Mouse (Mus musculus): ENCODE measurements at regions not wholly inside any gene's neighbourhood (a gene's known extent, or its start where the extent isn't known, plus 50 kb on each side); places are given as distances from the start of the nearest gene placed in this dataset.

GRCm38 (mm10) chr13:35160767-35161166, 133.9 kb upstream of the Eci2 start:
- H3K9ac ChIP-seq (ENCODE audit: low read length), result no peak overlapping the region
- H3K4me3 ChIP-seq (ENCODE audit: low read length), result no peak overlapping the region
- H3K4me2 ChIP-seq (ENCODE audit: low read depth, low read length), result no peak overlapping the region
- H3K27ac ChIP-seq (ENCODE audit: low read length), result no peak overlapping the region
- no peaks in the 10 kb centered on the region for H3K4me1 ChIP-seq (replicated peaks; ENCODE audit: control insufficient read depth, insufficient read depth, low read length)
- H3K9me3 ChIP-seq (ENCODE audit: control insufficient read depth, low read length), result peaks cover 3% of the 10 kb centered on the region; the same call in 1 of the 2 replicates
- H3K27me3 ChIP-seq (ENCODE audit: control insufficient read depth, insufficient read depth, low read depth, low read length), result no peaks in the 10 kb centered on the region
- ATAC-seq (ENCODE audit: low read depth), result no peak
- WGBS, result 52% methylated on average over 2 of the region's 2 CpGs
- H3K36me3 ChIP-seq (ENCODE audit: control insufficient read depth, insufficient read depth, low read length), result no peaks in the 10 kb centered on the region

GRCm38 (mm10) chr13:35166080-35166479, 139.2 kb upstream of the Eci2 start:
- Histone ChIP-seq H3K4me1 (replicated peaks; ENCODE audit: control insufficient read depth, insufficient read depth, low read length) (peaks cover 6% of the 10 kb centered on the region; the same call in 1 of the 2 replicates), H3K27me3 (ENCODE audit: control insufficient read depth, insufficient read depth, low read depth, low read length) (no peaks in the 10 kb centered on the region), H3K4me3 (ENCODE audit: low read length) (no peak overlapping the region), H3K9me3 (ENCODE audit: control insufficient read depth, low read length) (no peaks in the 10 kb centered on the region), H3K27ac (ENCODE audit: low read length) (no peak overlapping the region), H3K36me3 (ENCODE audit: control insufficient read depth, insufficient read depth, low read length) (no peaks in the 10 kb centered on the region), H3K9ac (ENCODE audit: low read length) (no peak overlapping the region), H3K4me2 (ENCODE audit: low read depth, low read length) (no peak overlapping the region)
- WGBS, result 36% methylated on average over 5 of the region's 5 CpGs
- ATAC-seq (ENCODE audit: low read depth), result no peak

GRCm38 (mm10) chr13:35166831-35167541, 140.1 kb upstream of the Eci2 start:
- Histone ChIP-seq H3K9me3 (ENCODE audit: control insufficient read depth, low read length) (no peaks in the 10 kb centered on the region), H3K4me2 (ENCODE audit: low read depth, low read length) (no peak overlapping the region), H3K27me3 (ENCODE audit: control insufficient read depth, insufficient read depth, low read depth, low read length) (no peaks in the 10 kb centered on the region), H3K4me1 (replicated peaks; ENCODE audit: control insufficient read depth, insufficient read depth, low read length) (peaks cover 6% of the 10 kb centered on the region; the same call in 1 of the 2 replicates), H3K9ac (ENCODE audit: low read length) (no peak overlapping the region), H3K4me3 (ENCODE audit: low read length) (no peak overlapping the region), H3K27ac (ENCODE audit: low read length) (no peak overlapping the region), H3K36me3 (ENCODE audit: control insufficient read depth, insufficient read depth, low read length) (no peaks in the 10 kb centered on the region)
- ATAC-seq (ENCODE audit: low read depth), result 0 out of 2 replicates have a peak, but pooled peaks have one; percentile 17
- WGBS, result 42% methylated on average over 8 of the region's 8 CpGs

- no peak for ATAC-seq (ENCODE audit: low read depth)
- Histone ChIP-seq H3K27me3 (ENCODE audit: control insufficient read depth, insufficient read depth, low read depth, low read length) (no peaks in the 10 kb centered on the region), H3K36me3 (ENCODE audit: control insufficient read depth, insufficient read depth, low read length) (no peaks in the 10 kb centered on the region), H3K9me3 (ENCODE audit: control insufficient read depth, low read length) (no peaks in the 10 kb centered on the region), H3K4me2 (ENCODE audit: low read depth, low read length) (no peak overlapping the region), H3K9ac (ENCODE audit: low read length) (no peak overlapping the region), H3K4me3 (ENCODE audit: low read length) (no peak overlapping the region), H3K4me1 (replicated peaks; ENCODE audit: control insufficient read depth, insufficient read depth, low read length) (peaks cover 5% of the 10 kb centered on the region; the same call in 1 of the 2 replicates), H3K27ac (ENCODE audit: low read length) (no peak overlapping the region)
- 67% methylated on average over 11 of the region's 11 CpGs for WGBS
These were observed 144.8 kb upstream of the Eci2 start for GRCm38 (mm10) chr13:35171562-35172254.

- Histone ChIP-seq H3K4me2 (ENCODE audit: low read depth, low read length) (no peak overlapping the region), H3K9ac (ENCODE audit: low read length) (no peak overlapping the region), H3K9me3 (ENCODE audit: control insufficient read depth, low read length) (no peaks in the 10 kb centered on the region), H3K36me3 (ENCODE audit: control insufficient read depth, insufficient read depth, low read length) (no peaks in the 10 kb centered on the region), H3K27ac (ENCODE audit: low read length) (no peak overlapping the region), H3K27me3 (ENCODE audit: control insufficient read depth, insufficient read depth, low read depth, low read length) (no peaks in the 10 kb centered on the region), H3K4me1 (replicated peaks; ENCODE audit: control insufficient read depth, insufficient read depth, low read length) (no peaks in the 10 kb centered on the region), H3K4me3 (ENCODE audit: low read length) (no peak overlapping the region)
- no peak for ATAC-seq (ENCODE audit: low read depth)
- 40% methylated on average over 2 of the region's 2 CpGs for WGBS
These were observed 146.6 kb upstream of the Eci2 start for GRCm38 (mm10) chr13:35173522-35173921.

GRCm38 (mm10) chr13:35175587-35175986, 148.7 kb upstream of the Eci2 start:
- no peak overlapping the region for H3K4me2 ChIP-seq (ENCODE audit: low read depth, low read length)
- H3K9me3 ChIP-seq (ENCODE audit: control insufficient read depth, low read length), result no peaks in the 10 kb centered on the region
- H3K36me3 ChIP-seq (ENCODE audit: control insufficient read depth, insufficient read depth, low read length), result no peaks in the 10 kb centered on the region
- no peak overlapping the region for H3K9ac ChIP-seq (ENCODE audit: low read length)
- H3K4me1 ChIP-seq (replicated peaks; ENCODE audit: control insufficient read depth, insufficient read depth, low read length), result no peaks in the 10 kb centered on the region
- no peaks in the 10 kb centered on the region for H3K27me3 ChIP-seq (ENCODE audit: control insufficient read depth, insufficient read depth, low read depth, low read length)
- 64% methylated on average over 1 of the region's 1 CpGs for WGBS
- no peak overlapping the region for H3K27ac ChIP-seq (ENCODE audit: low read length)
- H3K4me3 ChIP-seq (ENCODE audit: low read length), result no peak overlapping the region
- ATAC-seq (ENCODE audit: low read depth), result no peak

GRCm38 (mm10) chr13:35177305-35177704, 150.4 kb upstream of the Eci2 start:
- no peak overlapping the region for H3K4me3 ChIP-seq (ENCODE audit: low read length)
- H3K4me2 ChIP-seq (ENCODE audit: low read depth, low read length), result no peak overlapping the region
- no peaks in the 10 kb centered on the region for H3K36me3 ChIP-seq (ENCODE audit: control insufficient read depth, insufficient read depth, low read length)
- 47% methylated on average over 2 of the region's 2 CpGs for WGBS
- H3K4me1 ChIP-seq (replicated peaks; ENCODE audit: control insufficient read depth, insufficient read depth, low read length), result no peaks in the 10 kb centered on the region
- no peaks in the 10 kb centered on the region for H3K27me3 ChIP-seq (ENCODE audit: control insufficient read depth, insufficient read depth, low read depth, low read length)
- no peak overlapping the region for H3K9ac ChIP-seq (ENCODE audit: low read length)
- H3K27ac ChIP-seq (ENCODE audit: low read length), result no peak overlapping the region
- no peaks in the 10 kb centered on the region for H3K9me3 ChIP-seq (ENCODE audit: control insufficient read depth, low read length)
- ATAC-seq (ENCODE audit: low read depth), result no peak

GRCm38 (mm10) chr13:35189028-35189711, 162.3 kb upstream of the Eci2 start:
- Histone ChIP-seq H3K27me3 (ENCODE audit: control insufficient read depth, insufficient read depth, low read depth, low read length) (no peaks in the 10 kb centered on the region), H3K9me3 (ENCODE audit: control insufficient read depth, low read length) (no peaks in the 10 kb centered on the region), H3K4me1 (replicated peaks; ENCODE audit: control insufficient read depth, insufficient read depth, low read length) (peaks cover 9% of the 10 kb centered on the region), H3K27ac (ENCODE audit: low read length) (peak overlapping the region; percentile 40; the same call in 1 of the 2 replicates), H3K36me3 (ENCODE audit: control insufficient read depth, insufficient read depth, low read length) (no peaks in the 10 kb centered on the region), H3K4me2 (ENCODE audit: low read depth, low read length) (peak overlapping the region; percentile 26), H3K9ac (ENCODE audit: low read length) (no peak overlapping the region), H3K4me3 (ENCODE audit: low read length) (no peak overlapping the region)
- peak; percentile 89 for ATAC-seq (ENCODE audit: low read depth)
- 12% methylated on average over 16 of the region's 16 CpGs for WGBS

- no peak overlapping the region for H3K9ac ChIP-seq (ENCODE audit: low read length)
- H3K4me3 ChIP-seq (ENCODE audit: low read length), result no peak overlapping the region
- no peaks in the 10 kb centered on the region for H3K9me3 ChIP-seq (ENCODE audit: control insufficient read depth, low read length)
- no peaks in the 10 kb centered on the region for H3K4me1 ChIP-seq (replicated peaks; ENCODE audit: control insufficient read depth, insufficient read depth, low read length)
- H3K36me3 ChIP-seq (ENCODE audit: control insufficient read depth, insufficient read depth, low read length), result no peaks in the 10 kb centered on the region
- no peak overlapping the region for H3K27ac ChIP-seq (ENCODE audit: low read length)
- WGBS, result 62% methylated on average over 1 of the region's 1 CpGs
- H3K27me3 ChIP-seq (ENCODE audit: control insufficient read depth, insufficient read depth, low read depth, low read length), result no peaks in the 10 kb centered on the region
- H3K4me2 ChIP-seq (ENCODE audit: low read depth, low read length), result no peak overlapping the region
- ATAC-seq (ENCODE audit: low read depth), result no peak
These were observed 175.2 kb upstream of the Eci2 start for GRCm38 (mm10) chr13:35202069-35202468.
